Mouse (Mus musculus): ENCODE data around the gene Mybbp1a.

The Mybbp1a gene

DNA sequence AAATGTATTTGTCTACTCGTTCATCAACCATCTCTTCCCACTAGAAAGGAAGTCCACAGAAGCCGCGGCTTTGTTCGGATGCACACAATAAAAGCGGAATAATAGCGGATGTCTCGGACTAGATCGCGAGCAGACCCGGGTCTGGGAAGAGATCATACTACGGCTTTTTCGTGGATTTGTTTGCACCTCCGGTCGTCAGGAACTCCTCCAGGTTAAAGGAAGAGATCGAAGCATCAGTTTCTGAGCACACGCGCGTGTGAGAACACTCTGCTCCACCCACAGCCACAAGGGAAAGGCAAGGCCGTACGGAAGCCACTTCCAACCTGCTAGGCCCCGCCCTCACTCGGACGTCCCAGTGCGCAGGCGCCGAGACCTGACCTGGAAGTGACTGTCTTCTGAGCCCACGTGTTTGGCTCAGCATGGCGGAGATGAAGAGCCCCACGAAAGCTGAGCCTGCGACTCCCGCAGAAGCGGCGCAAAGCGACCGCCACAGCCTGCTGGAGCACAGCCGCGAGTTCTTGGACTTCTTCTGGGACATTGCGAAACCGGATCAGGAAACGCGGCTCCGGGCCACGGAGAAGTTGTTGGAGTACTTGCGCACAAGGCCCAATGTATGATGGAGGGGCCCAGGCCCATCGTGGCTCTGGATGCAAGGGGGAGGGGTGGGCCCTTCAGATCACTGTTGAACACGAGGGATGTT is at the start of gene Mybbp1a:
TSS of gene Mybbp1a (plus strand) at position 391 of the 700 bp plus-strand sequence.
- peak; percentile 98 to 99 for DNase-seq

- no peak for DNase-seq
Observed at GRCm38 (mm10) chr11:72393243-72393642, 47.9 kb upstream of the Mybbp1a start.

GRCm38 (mm10) chr11:72393669-72394068 is 47.5 kb upstream of the Mybbp1a start:
- DNase-seq = no peak

DNA sequence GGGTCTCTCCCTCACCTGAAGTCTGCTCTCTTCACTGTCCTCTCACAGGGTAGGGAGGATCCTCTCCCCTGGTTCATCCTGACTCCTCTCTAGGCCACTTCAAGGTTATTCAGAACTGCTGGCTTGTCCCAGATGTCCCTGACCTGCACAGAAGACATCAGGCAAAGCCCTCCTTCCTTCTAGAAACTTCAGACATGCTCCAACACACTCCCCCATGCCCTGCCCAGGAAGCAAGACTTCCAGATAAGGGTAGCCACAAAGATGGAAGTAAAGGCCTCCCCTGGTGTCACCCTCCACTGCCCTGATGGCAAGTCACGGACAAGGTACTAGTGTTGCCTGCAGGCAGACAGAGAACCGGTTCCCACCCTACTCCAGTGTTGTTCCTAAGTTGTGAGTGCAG is 46.5 kb upstream of the Mybbp1a start:
- no peak for DNase-seq

DNA sequence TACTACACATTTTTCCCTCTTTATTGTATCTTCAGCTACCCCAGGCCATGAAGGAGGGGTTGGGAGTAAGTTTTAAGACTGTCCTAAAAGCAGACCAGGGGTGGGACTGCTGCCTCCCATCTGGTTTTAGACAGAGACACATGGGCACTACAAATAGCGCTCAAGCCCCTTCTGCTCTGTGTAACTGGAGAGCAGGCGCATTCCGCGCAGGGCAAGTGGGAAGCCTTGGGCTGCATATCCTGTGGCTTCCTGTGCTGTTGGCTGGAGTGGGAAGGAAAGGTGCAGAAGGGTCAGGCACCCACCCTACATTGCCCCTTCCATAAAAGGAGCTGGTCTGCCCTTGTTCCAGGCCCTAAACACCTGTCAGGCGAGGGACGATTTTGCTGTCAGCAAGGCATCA is 45.5 kb upstream of the Mybbp1a start:
- no peak for DNase-seq

GRCm38 (mm10) chr11:72396621-72397020 is 44.5 kb upstream of the Mybbp1a start:
- no peak for DNase-seq

DNA sequence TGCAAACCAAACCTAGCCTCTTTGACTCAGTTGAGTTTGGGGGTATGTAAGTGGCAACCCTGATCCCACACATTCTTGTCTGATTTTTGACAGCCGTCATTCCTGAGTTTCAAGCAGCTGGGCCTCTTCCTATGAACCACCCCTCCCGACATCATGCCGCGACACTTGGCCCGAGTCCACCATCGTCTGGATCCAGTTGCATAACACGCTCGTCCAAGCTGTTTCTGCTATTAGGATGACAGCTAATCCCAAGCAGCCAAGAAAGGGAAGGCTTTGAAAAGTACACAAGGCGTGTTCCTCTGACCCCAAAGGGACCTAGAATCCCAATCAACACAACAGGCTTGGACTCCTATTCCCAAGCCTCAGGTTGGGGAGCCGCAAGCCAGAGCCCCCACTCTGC is 44.1 kb upstream of the Mybbp1a start:
- peak in 1 of 2 experiments; percentile 14 for DNase-seq

DNA sequence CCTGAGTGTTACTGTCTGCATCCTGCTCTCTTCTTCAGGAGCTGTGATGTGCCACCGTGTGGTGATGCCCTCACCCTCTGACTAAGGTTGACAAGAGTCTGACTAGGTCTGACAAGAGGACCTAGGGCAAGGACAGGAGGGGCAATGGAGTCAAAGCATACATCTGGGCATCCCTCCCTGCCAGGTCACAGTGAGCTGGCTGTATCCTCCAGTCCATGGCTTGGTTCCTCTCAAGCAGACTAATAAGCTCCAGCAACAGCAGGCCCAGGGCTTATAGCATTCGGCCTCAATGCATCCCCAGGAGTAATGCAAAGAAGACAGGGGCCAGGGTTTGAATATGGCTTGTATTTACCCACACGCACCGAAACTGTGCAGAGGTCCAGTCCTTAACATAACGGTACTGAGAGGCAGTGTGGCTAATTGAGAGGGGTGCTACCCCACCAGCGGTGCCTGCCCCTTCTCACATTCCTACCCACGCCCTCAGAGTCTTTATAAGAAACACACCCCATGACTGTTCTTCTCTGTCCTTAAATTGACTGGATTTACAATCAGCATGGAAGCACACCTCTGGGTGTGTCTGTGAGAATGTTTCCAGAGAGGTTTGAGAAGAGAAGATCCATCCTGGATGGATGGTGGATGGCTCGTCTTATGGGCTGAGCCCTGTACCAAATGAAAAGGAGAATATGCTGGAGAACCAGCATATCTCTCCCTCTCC is 43.2 kb upstream of the Mybbp1a start:
- no peak for DNase-seq

GRCm38 (mm10) chr11:72401068-72401467 is 40.1 kb upstream of the Mybbp1a start:
- DNase-seq = no peak

- DNase-seq = no peak
Observed at GRCm38 (mm10) chr11:72402017-72402416, 39.1 kb upstream of the Mybbp1a start.

- DNase-seq = no peak
Observed at GRCm38 (mm10) chr11:72402969-72403368, 38.2 kb upstream of the Mybbp1a start.

GRCm38 (mm10) chr11:72405532-72405931 is 35.6 kb upstream of the Mybbp1a start:
- DNase-seq = no peak

DNA sequence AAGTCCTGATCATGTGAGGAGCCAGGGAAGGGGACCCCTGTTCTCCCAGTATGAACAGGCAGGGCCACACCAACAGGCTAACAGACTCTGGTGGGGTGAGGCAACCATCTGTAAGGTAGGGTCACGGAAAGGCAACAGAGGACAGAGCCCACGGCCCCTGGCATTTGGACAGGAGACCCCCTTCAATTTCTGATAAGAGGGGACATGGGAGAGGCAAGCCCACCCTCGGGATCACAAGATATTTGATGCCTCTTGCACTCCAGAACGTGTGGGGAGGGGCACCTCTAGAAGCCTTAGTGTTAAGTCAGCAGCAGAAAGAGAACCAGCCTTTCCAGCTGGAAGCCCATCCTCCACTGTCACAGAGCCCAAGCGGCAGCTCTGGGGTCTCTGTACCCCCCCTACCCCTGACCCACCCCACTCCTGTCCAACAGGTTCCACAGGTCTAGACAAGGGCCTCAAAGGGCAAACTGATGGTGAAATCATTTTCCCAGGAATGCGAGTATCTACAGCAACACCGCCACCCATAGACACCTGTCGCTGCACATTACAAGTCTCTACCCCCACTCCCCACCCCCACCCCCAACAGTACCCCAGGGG is 35.0 kb upstream of the Mybbp1a start:
- no peak for DNase-seq

GRCm38 (mm10) chr11:72407081-72407480 is 34.1 kb upstream of the Mybbp1a start:
- DNase-seq = no peak

- no peak for DNase-seq
Observed at GRCm38 (mm10) chr11:72407574-72407973, 33.6 kb upstream of the Mybbp1a start.

GRCm38 (mm10) chr11:72408451-72409170 is 32.5 kb upstream of the Mybbp1a start:
- DNase-seq = no peak

DNA sequence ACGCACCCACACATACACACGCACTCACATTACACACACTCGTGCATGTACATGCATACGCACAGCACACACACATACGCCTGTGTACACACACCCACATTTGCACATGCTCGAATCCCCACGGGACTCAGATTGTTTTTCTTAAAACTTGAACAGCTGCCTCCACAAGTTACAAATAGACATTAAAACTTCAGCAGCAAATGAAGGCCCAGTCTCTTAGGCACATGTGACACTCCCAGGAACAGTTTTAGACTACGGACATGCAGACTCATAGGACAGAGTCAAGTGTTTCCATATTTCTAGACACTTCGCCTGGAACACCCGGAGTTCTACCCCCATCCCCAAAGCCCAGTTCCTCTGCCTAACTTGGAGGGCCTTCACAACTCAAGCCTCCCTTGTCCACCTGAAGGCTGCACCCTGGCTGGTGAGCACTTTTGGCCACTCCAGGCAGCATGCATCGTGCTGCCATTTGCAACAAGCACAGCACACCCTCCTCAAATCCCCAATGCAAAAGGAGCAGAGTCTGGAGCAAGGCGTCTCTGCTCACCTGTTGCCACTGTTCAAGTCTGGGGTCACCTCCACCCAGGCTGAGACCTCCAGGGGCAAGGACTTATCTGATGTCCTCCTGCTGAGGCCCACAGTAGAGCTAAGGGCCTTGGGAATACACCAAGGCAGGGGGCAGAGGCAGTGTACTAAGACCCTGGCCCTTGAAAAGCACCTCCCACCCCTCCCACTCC is 31.3 kb upstream of the Mybbp1a start:
- DNase-seq = no peak

- DNase-seq = no peak
Observed at GRCm38 (mm10) chr11:72410521-72411092, 30.5 kb upstream of the Mybbp1a start.

GRCm38 (mm10) chr11:72411093-72411921 is 29.8 kb upstream of the Mybbp1a start, which contains the start of gene Smtnl2:
Gene Smtnl2 (minus strand): TSS chr11:72411713.
- DNase-seq = peak; percentile 37 to 56

DNA sequence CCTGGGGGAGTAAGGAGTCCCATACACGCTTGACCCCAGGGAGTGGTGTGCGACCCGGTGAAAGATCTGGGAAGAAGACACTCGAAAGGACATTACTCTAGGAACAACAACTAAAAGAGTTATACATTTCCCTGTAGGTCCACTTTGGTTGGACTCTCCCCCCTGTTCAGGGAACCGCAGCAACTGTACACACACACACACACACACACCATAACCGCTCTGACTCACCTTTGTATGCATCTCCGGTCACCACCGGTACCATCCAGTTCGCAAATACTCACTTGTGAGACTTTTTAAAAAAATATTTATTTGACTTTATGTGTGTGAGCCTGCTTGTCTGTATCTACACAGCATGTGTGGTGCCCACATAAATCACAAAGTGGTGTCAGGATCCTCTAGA is 29.2 kb upstream of the Mybbp1a start:
- DNase-seq = no peak

- no peak for DNase-seq
Observed at GRCm38 (mm10) chr11:72413016-72413415, 28.1 kb upstream of the Mybbp1a start.
